Mouse (Mus musculus) left cerebral cortex, postnatal 36 days (tissue): ENCODE results near the gene Cntln. TPM values are rescaled to one million over a fixed set of nuclear protein-coding genes. Genes with fewer than 3 reads are reported as not detected.

ENCODE experiments used
- DNase-seq, 2 experiments: peaks; one replicate each; pipeline ENCODE4 v3.0.0; 2021 to 2022; ENCODE audit warnings: low spot score in 2 of 2, mixed read lengths in 1 of 2
- intact Hi-C: fragments of 180-260 bp; cut with DNase I; formaldehyde crosslinking; loops from one replicate; pipeline ENCODE4 v1.15.1; 2025
- total RNA-seq, 2 experiments: library from RNA; stranded (reverse); gene quantifications; 2 replicates each; pipeline ENCODE4 v1.2.3; 2021

The Cntln gene
- total RNA-seq = 1 to 10 TPM; 8.1 to 8.4 TPM

- DNase-seq = peak; percentile 91 to 94
- intact Hi-C loops = no loop called here
Measured at GRCm38 (mm10) chr4:84884111-84884538, at the start of gene Cntln. TSS of gene Cntln (plus strand) at chr4:84884309.

- DNase-seq = no peak
- intact Hi-C loops = no loop called here
Measured at GRCm38 (mm10) chr4:84836979-84837378, 47.1 kb upstream of the Cntln start.

GRCm38 (mm10) chr4:84838545-84838944, 45.6 kb upstream of the Cntln start:
- intact Hi-C loops = no loop called here
- DNase-seq = no peak

GRCm38 (mm10) chr4:84839466-84839865, 44.6 kb upstream of the Cntln start:
- DNase-seq = no peak
- intact Hi-C loops = no loop called here

- DNase-seq = no peak
- intact Hi-C loops = no loop called here
Measured at GRCm38 (mm10) chr4:84857588-84857987, 26.5 kb upstream of the Cntln start.

GRCm38 (mm10) chr4:84876347-84876746, 7.8 kb upstream of the Cntln start:
- DNase-seq = peak in 1 of 2 experiments; percentile 25
- intact Hi-C loops = loop anchor here (2.0 kb wide), 1 partner anchor 220 kb away; no protein-coding TSS in a partner anchor

- intact Hi-C loops = no loop called here
- no peak for DNase-seq
Measured at GRCm38 (mm10) chr4:84883646-84884045, 463 bp upstream of the Cntln start.

GRCm38 (mm10) chr4:84884539-84885270, 596 bp downstream of the Cntln start:
- DNase-seq = peak; percentile 41 to 56
- intact Hi-C loops = no loop called here

GRCm38 (mm10) chr4:84885271-84885540, 1.1 kb downstream of the Cntln start:
- no peak for DNase-seq
- intact Hi-C loops = no loop called here

- no peak for DNase-seq
- intact Hi-C loops = no loop called here
Measured at GRCm38 (mm10) chr4:84918393-84918792, 34.3 kb downstream of the Cntln start.

GRCm38 (mm10) chr4:84934342-84934929, 50.3 kb downstream of the Cntln start:
- intact Hi-C loops = no loop called here
- no peak for DNase-seq

GRCm38 (mm10) chr4:84942059-84942458, 58.0 kb downstream of the Cntln start:
- no peak for DNase-seq
- intact Hi-C loops = no loop called here

GRCm38 (mm10) chr4:84942651-84943050, 58.5 kb downstream of the Cntln start:
- DNase-seq = no peak
- intact Hi-C loops = no loop called here

GRCm38 (mm10) chr4:84944100-84944499, 60.0 kb downstream of the Cntln start:
- intact Hi-C loops = no loop called here
- no peak for DNase-seq

- intact Hi-C loops = no loop called here
- DNase-seq = no peak
Measured at GRCm38 (mm10) chr4:84946450-84946849, 62.3 kb downstream of the Cntln start.

GRCm38 (mm10) chr4:84976875-84977646, 93.0 kb downstream of the Cntln start:
- intact Hi-C loops = no loop called here
- no peak for DNase-seq

GRCm38 (mm10) chr4:84995520-84996348, 111.6 kb downstream of the Cntln start:
- intact Hi-C loops = no loop called here
- peak in 1 of 2 experiments; percentile 12 for DNase-seq

GRCm38 (mm10) chr4:85005581-85005980, 121.5 kb downstream of the Cntln start:
- intact Hi-C loops = no loop called here
- no peak for DNase-seq

GRCm38 (mm10) chr4:85006789-85007188, 122.7 kb downstream of the Cntln start:
- intact Hi-C loops = no loop called here

GRCm38 (mm10) chr4:85010846-85011245, 126.7 kb downstream of the Cntln start:
- intact Hi-C loops = no loop called here
- DNase-seq = no peak

More at GRCm38 (mm10) chr4:85006789-85007188, 122.7 kb downstream of the Cntln start:
- DNase-seq = no peak
